Mouse (Mus musculus) E14TG2a.4 (cell line): ENCODE data around the gene Oxct1.
A peak's percentile ranks its signal among the peaks of the same experiment; 100 is the strongest.

Source experiments
- H3K27me3 ChIP-seq: 2 replicates; pipeline ENCODE4 v1.6.1; 2014; ENCODE audit warnings: low read length, control low read depth; ENCODE audit not compliant: insufficient read depth
- H3K36me3 ChIP-seq: 2 replicates; pipeline ENCODE4 v1.6.1; 2014; ENCODE audit warnings: low read length, control low read depth; ENCODE audit not compliant: insufficient read depth
- H3K4me1 ChIP-seq: replicated peaks from 2 replicates; pipeline ENCODE4 v1.6.1; 2014; ENCODE audit warnings: low read depth, low read length, control low read depth
- H3K4me3 ChIP-seq: replicated peaks from 2 replicates; pipeline ENCODE4 v1.5.1; 2014; ENCODE audit warnings: mild to moderate bottlenecking, low read length
- H3K9me3 ChIP-seq: 2 replicates; pipeline ENCODE4 v1.6.1; 2014; ENCODE audit warnings: low read length, control low read depth
- CTCF ChIP-seq: conservative IDR thresholded peaks from 2 replicates; pipeline ENCODE4 v1.5.1; 2014; ENCODE audit warnings: low read length
- NANOG ChIP-seq: IDR thresholded peaks from 2 replicates; pipeline ENCODE4 v1.6.1; 2014; ENCODE audit warnings: borderline replicate concordance, low read length, mixed read lengths
- POU5F1 ChIP-seq: IDR thresholded peaks from 2 replicates; pipeline ENCODE4 v1.6.1; 2014; ENCODE audit warnings: low read length, borderline replicate concordance

Gene Oxct1

DNA sequence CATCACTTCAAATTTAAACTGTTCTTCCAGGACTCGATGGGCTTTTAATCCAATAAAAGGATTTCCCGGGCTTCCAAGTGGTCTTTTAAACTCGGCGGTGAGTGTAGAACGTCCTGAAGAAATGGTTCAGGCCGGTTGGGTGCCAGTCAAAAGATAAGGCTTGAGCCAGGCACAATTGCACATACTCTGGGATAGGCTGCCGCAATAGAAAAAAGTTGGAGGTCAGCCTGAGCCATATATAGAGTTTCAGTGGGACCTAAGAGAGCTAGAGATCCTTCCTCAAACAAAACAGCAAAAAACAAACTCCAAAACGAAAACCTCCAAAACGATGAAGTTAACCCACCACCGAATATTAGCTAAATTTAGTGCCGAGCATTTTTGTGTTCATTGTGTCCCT, 677 bp upstream of the Oxct1 start:
- H3K27me3 ChIP-seq, result peaks cover 17% of the 10 kb centered on the region
- no peak for TF ChIP-seq CTCF
- no peak for TF ChIP-seq NANOG
- TF ChIP-seq POU5F1, result no peak
- H3K36me3 ChIP-seq, result no peaks in the 10 kb centered on the region
- no peaks in the 10 kb centered on the region for H3K9me3 ChIP-seq
- H3K4me1 ChIP-seq, result peaks cover 27% of the 10 kb centered on the region
- peak overlapping the region; percentile 94 for H3K4me3 ChIP-seq

DNA sequence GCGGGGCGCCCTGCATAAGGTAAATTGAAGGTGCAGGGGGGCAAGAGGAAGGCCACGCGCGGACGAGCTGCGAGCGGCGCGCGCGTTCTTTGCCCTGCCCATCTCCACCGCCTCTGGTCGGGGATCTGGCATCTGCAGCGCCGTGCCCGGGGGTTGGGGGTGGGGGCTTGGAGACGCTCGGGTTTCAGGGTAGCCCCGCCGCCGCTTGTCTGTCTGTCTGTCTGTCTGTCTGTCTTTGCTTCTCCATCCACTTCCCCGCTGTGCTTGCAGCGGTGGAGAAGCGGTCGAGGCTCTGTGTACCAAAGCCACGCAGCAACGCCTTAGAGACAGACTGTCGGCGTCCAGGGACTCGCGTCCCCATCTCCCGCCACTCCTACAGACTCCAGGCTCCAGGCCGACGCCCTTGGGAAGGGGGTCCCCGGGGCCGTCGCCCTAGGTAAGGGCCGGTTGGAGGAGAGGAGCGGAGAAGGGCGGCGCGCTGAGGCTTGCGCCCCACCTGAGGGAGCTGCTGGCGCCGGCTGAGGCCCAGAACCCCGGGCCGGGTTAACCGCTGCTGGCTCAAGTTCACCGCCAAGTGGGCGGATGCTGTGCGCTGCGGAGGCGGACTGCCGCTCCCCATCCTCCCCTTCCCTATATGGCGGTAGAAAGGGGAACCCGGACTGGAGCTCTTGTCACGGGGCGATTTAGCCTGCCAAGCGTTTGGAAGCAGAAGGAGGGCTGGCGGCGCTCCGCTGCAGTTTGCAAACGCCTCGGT, 825 bp downstream of the Oxct1 start:
- peaks cover 29% of the 10 kb centered on the region for H3K4me1 ChIP-seq
- peak overlapping the region; percentile 94 for H3K4me3 ChIP-seq
- H3K9me3 ChIP-seq, result no peaks in the 10 kb centered on the region
- H3K36me3 ChIP-seq, result no peaks in the 10 kb centered on the region
- no peak for TF ChIP-seq NANOG
- TF ChIP-seq CTCF, result no peak
- no peak for TF ChIP-seq POU5F1
- H3K27me3 ChIP-seq, result peaks cover 17% of the 10 kb centered on the region

DNA sequence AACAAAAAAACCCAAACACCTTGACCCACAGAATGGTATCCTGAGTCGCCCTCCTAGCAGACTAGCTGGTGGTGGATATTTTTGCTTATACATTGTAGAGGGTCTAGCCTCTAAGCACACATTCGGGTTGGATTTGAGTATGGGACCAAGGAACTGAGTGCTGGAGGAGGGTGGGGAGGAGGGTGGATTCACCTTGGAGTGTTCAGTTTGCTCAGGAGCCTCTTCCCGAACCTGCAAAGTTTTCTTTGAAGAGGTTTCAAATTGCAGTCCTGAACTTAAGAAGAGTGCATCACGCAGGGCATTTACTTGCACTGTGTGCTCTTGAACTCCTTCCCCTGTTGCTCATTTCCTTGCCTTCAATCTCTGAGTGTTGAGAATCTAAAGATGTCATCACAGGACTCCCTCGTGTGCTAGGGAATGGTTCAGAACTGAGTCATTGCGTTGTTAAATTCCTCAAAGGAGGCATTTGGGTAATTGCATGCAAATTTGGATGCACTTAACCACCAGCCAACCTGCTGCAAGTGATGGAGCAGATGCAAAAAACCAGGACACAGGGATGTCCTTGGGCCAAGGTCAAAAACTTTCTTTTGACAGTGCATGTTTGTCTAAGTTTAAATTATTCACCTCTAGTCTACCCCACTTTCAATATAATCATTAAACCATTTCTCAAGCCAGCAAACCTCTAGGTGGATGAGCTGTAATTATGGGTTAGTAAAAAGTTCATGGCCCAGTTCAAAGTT, 1.7 kb downstream of the Oxct1 start:
- Histone ChIP-seq H3K36me3 (no peaks in the 10 kb centered on the region), H3K9me3 (no peaks in the 10 kb centered on the region), H3K27me3 (peaks cover 17% of the 10 kb centered on the region), H3K4me3 (peak overlapping the region; percentile 94), H3K4me1 (peaks cover 38% of the 10 kb centered on the region)
- TF ChIP-seq CTCF, result no peak
- TF ChIP-seq NANOG, result no peak
- TF ChIP-seq POU5F1, result no peak

DNA sequence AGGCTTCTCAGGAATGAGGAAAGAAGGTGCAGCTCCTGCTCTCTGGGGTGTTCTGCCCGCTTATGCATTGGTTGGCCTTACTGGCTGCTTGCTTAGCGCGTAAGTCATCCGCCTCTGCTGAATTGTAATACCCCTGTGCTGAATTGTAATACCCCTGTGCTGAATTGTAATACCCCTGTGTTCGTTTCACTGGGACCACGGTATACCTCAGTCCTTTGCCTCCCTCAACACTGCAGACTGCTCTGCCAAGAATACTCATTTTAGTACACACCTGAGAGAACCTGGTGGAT, 2.2 kb downstream of the Oxct1 start:
- no peak for TF ChIP-seq NANOG
- no peak for TF ChIP-seq POU5F1
- no peak for TF ChIP-seq CTCF
- Histone ChIP-seq H3K27me3 (peaks cover 14% of the 10 kb centered on the region; the same call in 1 of the 2 replicates), H3K9me3 (no peaks in the 10 kb centered on the region), H3K4me3 (no peak overlapping the region), H3K4me1 (peaks cover 43% of the 10 kb centered on the region), H3K36me3 (no peaks in the 10 kb centered on the region)

DNA sequence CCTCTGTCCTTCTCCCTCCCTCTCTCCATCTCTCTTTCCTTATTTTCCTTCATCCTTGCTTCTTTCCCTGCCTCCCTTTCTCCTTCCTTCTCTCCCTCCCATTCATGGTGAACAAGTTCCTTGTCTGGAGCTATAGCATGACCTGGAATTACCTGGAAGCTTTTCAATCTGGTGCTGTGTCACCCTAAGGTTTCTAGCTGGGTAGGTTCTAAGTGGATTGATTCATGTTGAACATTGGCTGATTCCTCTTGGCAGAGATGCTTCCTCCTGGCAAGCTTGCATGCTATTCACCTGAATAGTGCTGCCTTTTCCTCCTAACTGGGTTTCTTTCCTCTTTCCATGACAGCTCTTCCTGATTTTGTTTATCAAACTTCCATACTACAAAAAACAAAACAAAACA, 2.8 kb downstream of the Oxct1 start:
- peaks cover 45% of the 10 kb centered on the region for H3K4me1 ChIP-seq
- H3K27me3 ChIP-seq, result peaks cover 14% of the 10 kb centered on the region; the same call in 1 of the 2 replicates
- no peaks in the 10 kb centered on the region for H3K36me3 ChIP-seq
- no peaks in the 10 kb centered on the region for H3K9me3 ChIP-seq
- TF ChIP-seq NANOG (no peak), POU5F1 (no peak), CTCF (no peak)
- no peak overlapping the region for H3K4me3 ChIP-seq

DNA sequence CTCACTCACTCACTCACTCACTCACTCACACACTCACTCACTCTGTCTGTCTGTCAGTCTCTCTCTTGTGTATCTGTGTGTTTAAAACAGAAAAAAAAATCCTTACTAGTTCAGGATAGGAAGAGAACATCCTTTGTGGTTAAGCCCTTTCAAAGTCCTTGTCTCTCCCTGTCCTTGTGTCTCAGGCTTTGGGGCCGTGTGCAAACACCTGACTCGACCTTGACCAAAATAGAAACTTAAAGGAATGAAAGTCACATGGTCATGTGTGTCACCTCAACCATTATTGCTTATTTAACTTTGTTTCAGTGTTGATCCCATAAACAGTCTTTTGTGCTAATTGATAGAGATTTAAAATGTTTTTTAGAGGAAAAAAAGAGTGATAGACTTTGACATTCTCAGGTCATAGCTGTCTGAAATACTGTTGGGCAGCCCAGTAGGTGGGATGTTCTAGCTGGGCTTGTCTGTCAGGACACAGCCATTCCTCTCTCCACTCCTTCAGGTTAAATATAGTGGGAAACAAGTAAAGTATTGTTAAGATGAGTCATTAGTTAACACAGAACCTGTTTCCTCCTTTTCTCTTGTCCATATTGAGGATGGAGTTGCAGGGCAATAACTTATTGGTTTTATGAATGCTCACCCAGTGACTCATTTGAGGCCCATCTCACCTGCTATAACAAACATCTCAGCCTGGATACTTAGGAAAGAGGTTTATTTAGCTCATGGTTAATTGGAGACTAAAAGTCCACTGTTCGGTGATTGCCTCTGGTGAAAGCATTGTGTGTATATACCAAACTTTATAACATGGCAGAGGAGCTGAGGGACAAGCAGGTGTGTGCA, 7.2 kb downstream of the Oxct1 start:
- H3K4me1 ChIP-seq, result peaks cover 21% of the 10 kb centered on the region
- TF ChIP-seq POU5F1 (no peak), CTCF (no peak), NANOG (no peak)
- no peaks in the 10 kb centered on the region for H3K9me3 ChIP-seq
- H3K36me3 ChIP-seq, result 0 out of 2 replicates have a peak, but pooled peaks cover 8% of the 10 kb centered on the region
- no peak overlapping the region for H3K4me3 ChIP-seq
- H3K27me3 ChIP-seq, result no peaks in the 10 kb centered on the region

DNA sequence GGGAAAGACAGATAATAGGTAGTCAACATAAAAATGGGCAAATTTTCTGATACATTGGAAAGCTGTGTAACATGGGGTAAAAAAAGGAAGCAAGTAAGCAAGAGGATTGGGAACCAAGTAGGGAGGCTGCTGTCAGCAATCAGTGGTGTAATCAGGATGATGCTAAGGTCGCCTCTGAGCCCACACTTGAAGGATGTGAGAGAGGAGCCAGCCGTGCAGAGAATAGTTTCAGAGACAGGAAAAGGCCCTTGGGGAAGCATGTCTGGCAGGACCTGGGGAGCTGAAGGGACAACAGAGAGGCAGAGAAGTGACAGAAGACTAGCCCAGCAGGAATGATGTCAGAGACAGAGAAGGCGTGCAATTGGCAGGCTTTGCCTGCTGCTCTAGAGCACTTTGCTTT, 16.2 kb downstream of the Oxct1 start:
- no peak for TF ChIP-seq NANOG
- TF ChIP-seq POU5F1, result no peak
- TF ChIP-seq CTCF, result no peak
- Histone ChIP-seq H3K36me3 (peaks cover 17% of the 10 kb centered on the region), H3K4me3 (no peak overlapping the region)

DNA sequence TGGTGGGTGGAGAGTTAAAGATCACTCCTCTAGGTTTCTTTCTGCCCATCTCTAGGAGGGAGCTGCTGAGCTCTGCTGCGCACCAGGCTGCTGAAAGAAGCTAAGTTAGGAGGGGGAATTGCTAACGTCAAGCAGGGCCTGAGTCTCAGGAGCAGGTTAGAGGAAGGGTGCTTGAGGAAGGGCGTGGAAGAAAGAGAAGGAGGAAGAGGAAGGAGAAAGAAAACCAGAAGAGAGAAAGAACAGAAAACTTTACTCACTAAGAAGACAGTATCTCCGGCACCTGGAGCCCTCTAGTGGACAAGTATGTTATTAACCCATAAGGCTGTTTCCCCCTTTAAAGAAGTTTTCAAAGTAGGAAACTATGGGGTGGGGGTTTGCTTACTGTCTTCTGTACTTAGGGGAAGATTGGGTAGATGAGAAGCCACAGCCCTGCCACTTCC, 16.9 kb downstream of the Oxct1 start:
- Histone ChIP-seq H3K9me3 (no peaks in the 10 kb centered on the region), H3K4me3 (no peak overlapping the region), H3K27me3 (no peaks in the 10 kb centered on the region), H3K36me3 (peaks cover 13% of the 10 kb centered on the region), H3K4me1 (no peaks in the 10 kb centered on the region)
- no peak for TF ChIP-seq NANOG
- peak; percentile 71 for TF ChIP-seq CTCF
- TF ChIP-seq POU5F1, result no peak

More for the DNA sequence above, 16.2 kb downstream of the Oxct1 start:
- H3K4me1 ChIP-seq, result no peaks in the 10 kb centered on the region
- H3K9me3 ChIP-seq, result no peaks in the 10 kb centered on the region
- H3K27me3 ChIP-seq, result no peaks in the 10 kb centered on the region
